Mouse (Mus musculus): Measurements from ENCODE around the gene Arhgef39. TPM values are rescaled to one million over a fixed set of nuclear protein-coding genes. Genes with fewer than 3 reads are reported as not detected.

Gene Arhgef39
- polyA plus RNA-seq, 1 experiment from 2014 or later: 4.4 TPM

Other genes with a start within 250 kb of the Arhgef39 start
- gene Atp8b5, start 232.5 kb downstream of the Arhgef39 start, polyA plus RNA-seq (2015; fragmentation: Nextera tagmentation; extraction: Ambion mirVana): 0.72 and 0.90 TPM in 2 replicates
- 85.4 and 89.0 TPM in 2 replicates for gene Rusc2, start 117.7 kb downstream of the Arhgef39 start, polyA plus RNA-seq (2015; fragmentation: Nextera tagmentation; extraction: Ambion mirVana)
- gene Fam166b, start 70.6 kb downstream of the Arhgef39 start, polyA plus RNA-seq (2015; fragmentation: Nextera tagmentation; extraction: Ambion mirVana): 1.6 and 2.3 TPM in 2 replicates
- gene Tesk1, start 57.8 kb downstream of the Arhgef39 start, polyA plus RNA-seq (2015; fragmentation: Nextera tagmentation; extraction: Ambion mirVana): 10.7 and 11.2 TPM in 2 replicates
- gene Cd72, start 45.1 kb downstream of the Arhgef39 start, polyA plus RNA-seq (2015; fragmentation: Nextera tagmentation; extraction: Ambion mirVana): 5.0 and 5.8 TPM in 2 replicates
- gene Sit1, start 16.0 kb downstream of the Arhgef39 start, polyA plus RNA-seq (2015; fragmentation: Nextera tagmentation; extraction: Ambion mirVana): not detected in 2 replicates
- gene Ccdc107, start 6.8 kb downstream of the Arhgef39 start, polyA plus RNA-seq (2015; fragmentation: Nextera tagmentation; extraction: Ambion mirVana): 81.1 and 90.3 TPM in 2 replicates
- 0.21 TPM in 1 of 2 replicates, not detected in the other for gene Car9, start 7.3 kb upstream of the Arhgef39 start, polyA plus RNA-seq (2015; fragmentation: Nextera tagmentation; extraction: Ambion mirVana)
- 7.3 and 8.3 TPM in 2 replicates for gene Tpm2, start 24.1 kb upstream of the Arhgef39 start, polyA plus RNA-seq (2015; fragmentation: Nextera tagmentation; extraction: Ambion mirVana)
- gene Creb3, start 62.6 kb upstream of the Arhgef39 start, polyA plus RNA-seq (2015; fragmentation: Nextera tagmentation; extraction: Ambion mirVana): 83.4 and 83.7 TPM in 2 replicates
- 59.3 and 62.9 TPM in 2 replicates for gene Tln1, start 63.0 kb upstream of the Arhgef39 start, polyA plus RNA-seq (2015; fragmentation: Nextera tagmentation; extraction: Ambion mirVana)
- gene Rgp1, start 79.0 kb upstream of the Arhgef39 start, polyA plus RNA-seq (2015; fragmentation: Nextera tagmentation; extraction: Ambion mirVana): 15.2 and 22.5 TPM in 2 replicates
- 61.3 and 61.9 TPM in 2 replicates for gene Gba2, start 79.2 kb upstream of the Arhgef39 start, polyA plus RNA-seq (2015; fragmentation: Nextera tagmentation; extraction: Ambion mirVana)
- 1.1 TPM in 1 of 2 replicates, not detected in the other for gene Msmp, start 84.8 kb upstream of the Arhgef39 start, polyA plus RNA-seq (2015; fragmentation: Nextera tagmentation; extraction: Ambion mirVana)
- 13.5 and 14.7 TPM in 2 replicates for gene Npr2, start 132.2 kb upstream of the Arhgef39 start, polyA plus RNA-seq (2015; fragmentation: Nextera tagmentation; extraction: Ambion mirVana)
- 8.3 and 11.8 TPM in 2 replicates for gene Spag8, start 153.9 kb upstream of the Arhgef39 start, polyA plus RNA-seq (2015; fragmentation: Nextera tagmentation; extraction: Ambion mirVana)
- gene Hint2, start 156.8 kb upstream of the Arhgef39 start, polyA plus RNA-seq (2015; fragmentation: Nextera tagmentation; extraction: Ambion mirVana): 57.9 and 61.0 TPM in 2 replicates
- gene Tmem8b, start 169.3 kb upstream of the Arhgef39 start, polyA plus RNA-seq (2015; fragmentation: Nextera tagmentation; extraction: Ambion mirVana): 14.9 and 15.8 TPM in 2 replicates
- 0.97 and 1.1 TPM in 2 replicates for gene Fam221b, start 169.4 kb upstream of the Arhgef39 start, polyA plus RNA-seq (2015; fragmentation: Nextera tagmentation; extraction: Ambion mirVana)
- gene Olfr70, start 201.1 kb upstream of the Arhgef39 start, polyA plus RNA-seq (2015; fragmentation: Nextera tagmentation; extraction: Ambion mirVana): not detected in 2 replicates
- 0.06 TPM in 1 of 2 replicates, not detected in the other for gene Olfr71, start 210.6 kb upstream of the Arhgef39 start, polyA plus RNA-seq (2015; fragmentation: Nextera tagmentation; extraction: Ambion mirVana)
- 0.29 and 0.34 TPM in 2 replicates for gene Hrct1, start 227.5 kb upstream of the Arhgef39 start, polyA plus RNA-seq (2015; fragmentation: Nextera tagmentation; extraction: Ambion mirVana)
- 0.15 TPM in 1 of 2 replicates, not detected in the other for gene Spaar, start 230.3 kb upstream of the Arhgef39 start, polyA plus RNA-seq (2015; fragmentation: Nextera tagmentation; extraction: Ambion mirVana)

Data from midbrain, embryonic 16.5 days (tissue).